In the genomic region with DNA sequence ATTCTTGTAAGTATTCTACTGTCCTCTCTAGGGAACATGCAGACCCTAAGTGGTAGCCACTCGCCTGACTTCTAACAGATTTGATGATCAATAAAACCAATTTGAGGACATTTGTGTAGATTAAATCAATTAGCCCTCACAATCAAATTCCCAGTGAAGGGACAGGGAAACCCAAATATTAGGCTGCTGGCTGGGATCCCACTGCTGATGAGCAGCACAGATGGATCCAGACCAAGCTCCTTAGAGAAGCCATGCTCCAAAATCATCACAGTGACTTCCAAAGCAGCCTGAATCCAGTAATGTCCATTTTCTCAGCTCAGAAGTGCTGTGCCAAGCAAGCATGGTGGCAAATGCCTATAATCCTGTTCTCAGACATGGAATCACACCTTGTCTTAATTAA, we compare ENCODE assay signal across 22 mouse cellular contexts. TPM values are rescaled to one million over a fixed set of nuclear protein-coding genes. Genes with fewer than 3 reads are reported as not detected.
"Had no signal": no experiment of that assay in that cellular context is flagged by ENCODE, and none has a peak within 500 bp of the region (broad histone marks: within the 10 kb centered on the region; RNA-seq: fewer than 3 reads in every experiment).

No protein-coding gene starts in this region.

- DNase-seq: kidney, postnatal 10 days; kidney, postnatal 36 days; layer of hippocampus, postnatal 36 days; left cerebral cortex, postnatal 4 days; liver, postnatal 0 days; lung, embryonic 14.5 days; retina, postnatal 1 day; right cerebral cortex, postnatal 25 days; spleen, adult 18-20 months; thymus, postnatal 25 days had no signal

- H3K27ac ChIP-seq: kidney, embryonic 15.5 days; limb, embryonic 12.5 days; limb, embryonic 15.5 days; liver, embryonic 14.5 days; midbrain, embryonic 10.5 days; midbrain, embryonic 13.5 days; neural tube, embryonic 13.5 days; stomach, embryonic 15.5 days had no signal

- H3K4me1 ChIP-seq: kidney, embryonic 15.5 days; limb, embryonic 12.5 days; limb, embryonic 15.5 days; midbrain, embryonic 10.5 days; midbrain, embryonic 13.5 days; neural tube, embryonic 13.5 days; stomach, embryonic 15.5 days had no signal

- H3K4me3 ChIP-seq: kidney, embryonic 15.5 days; limb, embryonic 12.5 days; limb, embryonic 15.5 days; megakaryocyte, embryonic 14.5 days; midbrain, embryonic 10.5 days; midbrain, embryonic 13.5 days; myocyte; neural tube, embryonic 13.5 days; stomach, embryonic 15.5 days had no signal

RNA-seq across cellular contexts. Expression of a gene that starts 17.6 kb away (rescaled TPM):
- total RNA-seq: monocyte, adult 5-6 weeks; neutrophil, adult 5-6 weeks had no signal
